Mouse (Mus musculus) mouse trophoblast stem cell (cell line): ENCODE measurements around the gene Gm21173.
"Not testable (repeated sequence)": the region's sequence is repeated elsewhere in the genome, so short reads cannot be mapped to it uniquely, and the experiment has no call there.

Experiments
- in situ Hi-C, 2 experiments: fragments of 300-500 bp; cut with MseI, MboI; formaldehyde crosslinking; loops; 2 replicates in 1 of 2; 3 replicates in 1 of 2; pipeline ENCODE4 v1.15.1; 2025

The Gm21173 gene

GRCm38 (mm10) chrY:76761300-76761699 lies at the start of gene Gm21173:
Gm21173 (plus strand) TSS chrY:76761600.
- in situ Hi-C loops, result not testable (repeated sequence)
